In genomic region chr10:80459671-80460070, GRCm38 (mm10) we compare ENCODE assay signal across 23 mouse cellular contexts. TPM values are rescaled to one million over a fixed set of nuclear protein-coding genes. Genes with fewer than 3 reads are reported as not detected.
"Had no signal": no experiment of that assay in that cellular context is flagged by ENCODE, and none has a peak within 500 bp of the region (broad histone marks: within the 10 kb centered on the region; RNA-seq: fewer than 3 reads in every experiment).

No protein-coding gene starts in this region.

- H3K36me3 ChIP-seq: lung, embryonic 15.5 days; midbrain, embryonic 12.5 days; neural tube, embryonic 12.5 days; stomach, embryonic 15.5 days had no signal

- H3K9me3 ChIP-seq: lung, embryonic 15.5 days; midbrain, embryonic 12.5 days; neural tube, embryonic 12.5 days; stomach, embryonic 15.5 days had no signal

- H3K4me1 ChIP-seq: stomach, embryonic 15.5 days had no signal

- DNase-seq: liver, postnatal 0 days; lung, adult 2 months; lung, postnatal 14 days; lung, postnatal 36 days; midbrain, embryonic 14.5 days; right cerebral cortex, postnatal 14 days; thymus, adult 2 months; thymus, postnatal 25 days; thymus, postnatal 4 days had no signal

- H3K9ac ChIP-seq: liver, postnatal 0 days; lung, embryonic 15.5 days; midbrain, embryonic 12.5 days; neural tube, embryonic 12.5 days; stomach, embryonic 15.5 days had no signal

- H3K4me3 ChIP-seq: lung, embryonic 15.5 days; megakaryocyte, embryonic 14.5 days; midbrain, embryonic 12.5 days; neural tube, embryonic 12.5 days; stomach, embryonic 15.5 days had no signal

- H3K27ac ChIP-seq: lung, embryonic 15.5 days; macrophage; midbrain, embryonic 12.5 days; neural tube, embryonic 12.5 days; stomach, embryonic 15.5 days; stomach, postnatal 0 days had no signal

- H3K4me2 ChIP-seq: lung, embryonic 15.5 days; midbrain, embryonic 12.5 days; neural tube, embryonic 12.5 days; stomach, embryonic 15.5 days had no signal

- ATAC-seq: liver, postnatal 0 days; lung, postnatal 0 days; midbrain, embryonic 16.5 days had no signal

RNA-seq across cellular contexts. Expression of gene Onecut3, which starts 35.0 kb away (rescaled TPM):
- total RNA-seq: megakaryocyte progenitor cell, adult 5-6 weeks; monocyte, adult 5-6 weeks; neutrophil, adult 5-6 weeks had no signal
- polyA plus RNA-seq: liver, postnatal 0 days; lung, adult 2 months; lung, embryonic 15.5 days; lung, postnatal 0 days; macrophage; spleen, adult 2 months; urinary bladder, adult 2 months had no signal
